Mouse (Mus musculus) adrenal gland, postnatal 14 days (tissue): Measurements from ENCODE around the gene Tmem216. TPM values are rescaled to one million over a fixed set of nuclear protein-coding genes. Genes with fewer than 3 reads are reported as not detected.

Experiments
- DNase-seq: peaks from one replicate; pipeline ENCODE4 v3.0.0; 2021; ENCODE audit warnings: mixed read lengths
- total RNA-seq: library from RNA; stranded (reverse); gene quantifications from 2 replicates; pipeline ENCODE4 v1.2.3, GENCODE M21; 2021

The Tmem216 gene
- total RNA-seq, 1 experiment from 2014 or later: 12.1 TPM

DNA sequence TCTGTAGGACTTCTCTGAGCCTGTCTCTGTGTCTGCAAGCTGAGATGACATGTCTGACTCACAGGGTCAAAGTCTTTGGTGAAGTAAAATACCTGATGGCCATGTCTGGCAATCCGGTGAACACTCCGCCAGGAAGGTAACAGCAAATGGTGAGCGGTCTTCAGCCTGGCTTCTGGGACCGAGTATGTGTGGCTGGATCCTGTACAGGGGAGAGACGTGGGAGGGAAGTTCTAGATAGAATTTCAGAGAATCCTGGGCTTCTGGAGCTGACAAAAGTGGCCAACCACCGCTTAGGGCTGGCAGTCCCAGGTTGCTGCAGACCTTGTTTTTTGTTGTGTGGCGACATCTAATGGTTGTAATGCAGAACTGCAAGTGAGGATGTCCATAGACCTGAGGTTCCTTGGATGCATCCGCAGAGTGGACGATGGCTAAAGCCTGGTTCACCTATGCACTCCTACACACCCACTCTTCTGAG lies 69.7 kb downstream of the Tmem216 start:
- DNase-seq: peak; percentile 71

Other genes with a start within 250 kb of the Tmem216 start
- 23.9 and 24.1 TPM in 2 replicates for gene Syt7, start 167.1 kb downstream of the Tmem216 start, total RNA-seq
- 3.9 and 5.8 TPM in 2 replicates for gene Lrrc10b, start 98.8 kb downstream of the Tmem216 start, total RNA-seq
- 0.53 and 0.63 TPM in 2 replicates for gene Ppp1r32, start 73.3 kb downstream of the Tmem216 start, total RNA-seq
- 52.9 and 67.6 TPM in 2 replicates for gene Cpsf7, start 31.0 kb downstream of the Tmem216 start, total RNA-seq
- gene Sdhaf2, start 30.1 kb downstream of the Tmem216 start, total RNA-seq: 49.9 and 55.7 TPM in 2 replicates
- gene Cyb561a3, start 20.9 kb upstream of the Tmem216 start, total RNA-seq: 19.0 and 21.2 TPM in 2 replicates
- gene Tmem138, start 21.1 kb upstream of the Tmem216 start, total RNA-seq: 9.2 and 11.2 TPM in 2 replicates
- gene Ddb1, start 49.1 kb upstream of the Tmem216 start, total RNA-seq: 253 and 279 TPM in 2 replicates
- gene Tkfc, start 49.4 kb upstream of the Tmem216 start, total RNA-seq: 20.1 and 29.6 TPM in 2 replicates
- 1.2 and 2.2 TPM in 2 replicates for gene Vwce, start 78.0 kb upstream of the Tmem216 start, total RNA-seq
- not detected in 2 replicates for gene Pga5, start 121.8 kb upstream of the Tmem216 start, total RNA-seq
- 19.1 and 23.6 TPM in 2 replicates for gene Vps37c, start 132.5 kb upstream of the Tmem216 start, total RNA-seq
- 1.3 and 8.7 TPM in 2 replicates for gene Cd5, start 182.8 kb upstream of the Tmem216 start, total RNA-seq